Mouse (Mus musculus) hindlimb bud, embryonic 11.5 days (tissue): ENCODE measurements at regions not wholly inside any gene's neighbourhood (a gene's known extent, or its start where the extent isn't known, plus 50 kb on each side); places are given as distances from the start of the nearest gene placed in this dataset.

Experiments
- DNase-seq: peaks from one replicate; pipeline ENCODE4 v3.0.0-alpha.2; 2012; ENCODE audit warnings: low read depth, low spot score; ENCODE audit errors: extremely low spot score

GRCm38 (mm10) chr15:51092936-51093335, 2791.8 kb upstream of the Gm7489 start:
- no peak for DNase-seq

- no peak for DNase-seq
Measured at GRCm38 (mm10) chr15:51103948-51104347, 2780.8 kb upstream of the Gm7489 start.

- DNase-seq, result no peak
Measured at GRCm38 (mm10) chr15:51104362-51104761, 2780.3 kb upstream of the Gm7489 start.

GRCm38 (mm10) chr15:51104796-51105195, 2779.9 kb upstream of the Gm7489 start:
- DNase-seq, result no peak

GRCm38 (mm10) chr15:51105359-51106008, 2779.2 kb upstream of the Gm7489 start:
- no peak for DNase-seq

- DNase-seq, result no peak
Measured at GRCm38 (mm10) chr15:51110186-51110585, 2774.5 kb upstream of the Gm7489 start.

GRCm38 (mm10) chr15:51125896-51126295, 2758.8 kb upstream of the Gm7489 start:
- no peak for DNase-seq

- DNase-seq, result no peak
Measured at GRCm38 (mm10) chr15:51131017-51131416, 2753.7 kb upstream of the Gm7489 start.

- DNase-seq, result no peak
Measured at GRCm38 (mm10) chr15:51136121-51136520, 2748.6 kb upstream of the Gm7489 start.

GRCm38 (mm10) chr15:51139507-51139906, 2745.2 kb upstream of the Gm7489 start:
- DNase-seq, result no peak

GRCm38 (mm10) chr15:51173976-51174620, 2710.6 kb upstream of the Gm7489 start:
- peak; percentile 14 for DNase-seq

- DNase-seq, result no peak
Measured at GRCm38 (mm10) chr15:51176466-51176865, 2708.2 kb upstream of the Gm7489 start.

GRCm38 (mm10) chr15:51189134-51189533, 2695.6 kb upstream of the Gm7489 start:
- DNase-seq, result no peak

- no peak for DNase-seq
Measured at GRCm38 (mm10) chr15:51197466-51198158, 2687.1 kb upstream of the Gm7489 start.

- no peak for DNase-seq
Measured at GRCm38 (mm10) chr15:51203351-51203750, 2681.4 kb upstream of the Gm7489 start.

GRCm38 (mm10) chr15:51206050-51206449, 2678.7 kb upstream of the Gm7489 start:
- DNase-seq, result no peak

GRCm38 (mm10) chr15:51206773-51207172, 2677.9 kb upstream of the Gm7489 start:
- no peak for DNase-seq

- DNase-seq, result no peak
Measured at GRCm38 (mm10) chr15:51234873-51235272, 2649.8 kb upstream of the Gm7489 start.

- no peak for DNase-seq
Measured at GRCm38 (mm10) chr15:51244596-51244995, 2640.1 kb upstream of the Gm7489 start.

GRCm38 (mm10) chr15:51247259-51247658, 2637.4 kb upstream of the Gm7489 start:
- DNase-seq, result no peak

- no peak for DNase-seq
Measured at GRCm38 (mm10) chr15:51248034-51248788, 2636.5 kb upstream of the Gm7489 start.

GRCm38 (mm10) chr15:51248789-51249040, 2636.0 kb upstream of the Gm7489 start:
- no peak for DNase-seq
